Mouse (Mus musculus) cerebellum, postnatal 4 days (tissue): Measurements from ENCODE around the gene Tsc22d1.

Source experiments
- DNase-seq, 2 experiments: peaks; one replicate each; pipeline ENCODE4 v3.0.0; 2022; ENCODE audit warnings: low spot score in 2 of 2, mixed read lengths in 1 of 2

Gene Tsc22d1

DNA sequence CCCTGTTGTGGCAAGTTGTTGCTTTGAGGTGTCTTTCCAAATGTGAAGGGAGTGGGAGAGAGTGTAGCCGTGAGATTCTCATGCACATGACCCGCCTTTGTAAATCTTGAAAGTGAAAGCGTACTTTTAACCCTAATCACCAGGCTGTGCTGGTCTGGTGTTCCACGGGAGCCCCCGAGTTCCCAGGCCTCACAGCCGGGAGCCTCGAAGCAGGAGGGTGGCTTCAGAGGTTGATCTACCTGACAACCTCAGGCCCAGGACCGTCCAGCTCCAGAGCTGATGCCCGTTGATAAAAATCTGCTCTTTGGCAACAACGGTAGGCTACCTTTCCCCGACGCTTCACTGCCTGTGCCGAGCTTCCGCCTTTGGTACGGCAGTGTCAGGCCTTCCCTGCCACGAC, 72.8 kb downstream of the Tsc22d1 start:
- no peak for DNase-seq

DNA sequence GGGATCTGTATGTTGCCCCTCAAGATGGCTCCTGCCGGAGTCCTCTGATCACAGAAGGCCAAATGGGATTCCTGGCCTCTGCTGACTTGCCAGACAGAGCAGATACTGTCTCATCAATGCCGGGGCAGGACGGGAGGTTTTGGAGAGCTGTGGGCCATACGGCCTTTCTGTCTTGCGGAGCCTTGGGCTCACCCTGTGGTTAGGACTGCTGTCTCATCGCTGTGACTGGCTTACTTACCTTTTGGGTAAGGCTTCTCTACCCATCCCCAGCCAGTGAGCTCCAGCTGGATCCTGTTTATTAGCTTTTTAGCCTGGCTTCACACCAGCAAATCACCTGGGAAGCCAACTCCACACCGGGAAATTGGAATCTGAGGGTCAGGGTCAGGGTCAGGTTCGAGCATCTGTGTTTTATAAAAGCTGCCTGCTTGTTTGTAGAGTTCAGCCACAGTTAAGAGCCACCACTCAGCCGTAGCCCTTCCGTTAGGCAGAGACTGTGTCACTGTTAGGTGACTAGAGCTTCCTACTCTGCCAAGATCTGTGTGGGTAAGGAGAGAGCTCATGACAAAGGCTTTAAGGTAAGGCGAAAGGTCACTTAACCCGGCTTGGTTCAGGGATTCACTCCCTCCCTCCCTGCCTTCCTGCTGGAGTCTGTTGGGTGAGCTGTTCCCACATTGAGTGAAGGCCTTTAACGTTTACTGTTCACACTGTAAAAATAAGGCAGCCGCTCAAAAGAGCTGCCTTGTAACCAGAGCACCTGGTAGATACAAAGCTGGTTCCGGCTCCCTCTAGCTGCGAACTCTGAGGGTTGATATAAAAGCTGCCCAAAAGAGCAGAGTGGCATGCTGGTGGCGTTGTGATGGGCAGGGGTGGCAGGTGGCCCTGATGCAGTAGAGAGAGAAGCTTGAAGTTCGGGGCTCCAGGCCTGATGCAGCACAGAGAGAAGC, 73.6 kb downstream of the Tsc22d1 start:
- DNase-seq: no peak

DNA sequence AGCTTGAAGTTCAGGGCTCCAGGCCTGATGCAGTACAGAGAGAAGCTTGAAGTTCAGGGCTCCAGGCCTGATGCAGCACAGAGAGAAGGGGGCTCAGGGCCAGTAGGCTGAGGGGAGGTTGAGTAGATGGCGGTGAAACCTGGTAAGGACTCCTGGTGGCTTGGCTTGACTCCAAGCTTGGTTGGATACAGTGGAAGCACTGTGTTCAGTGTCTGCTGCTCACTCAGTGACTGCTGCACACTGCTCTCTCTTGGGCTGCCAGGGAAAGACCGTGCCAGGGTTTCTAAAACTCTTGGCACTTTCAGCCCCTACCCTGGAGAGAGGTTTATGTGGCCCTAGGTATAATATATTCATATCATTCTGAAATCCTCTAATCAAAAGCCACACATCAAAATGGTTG, 74.4 kb downstream of the Tsc22d1 start:
- DNase-seq: no peak

DNA sequence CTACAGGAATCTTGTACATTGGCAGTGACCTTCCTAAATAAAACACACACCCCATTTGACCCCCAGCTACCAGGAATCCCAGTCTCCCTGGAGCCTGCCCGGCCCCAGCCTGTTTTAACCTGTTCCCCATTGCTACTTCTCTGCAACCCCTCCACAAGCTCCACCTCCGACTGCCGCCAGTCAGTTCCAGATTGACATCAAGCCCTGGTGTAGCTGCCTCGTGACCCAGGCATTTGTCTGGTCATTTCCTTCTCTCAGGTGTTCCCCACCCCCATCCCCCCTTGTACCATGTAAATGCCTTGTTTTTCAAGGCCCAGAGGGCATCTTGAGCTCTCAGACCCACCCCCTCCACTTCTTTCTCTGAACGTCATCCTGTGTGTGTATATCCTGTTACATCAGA, 80.3 kb downstream of the Tsc22d1 start:
- no peak for DNase-seq

DNA sequence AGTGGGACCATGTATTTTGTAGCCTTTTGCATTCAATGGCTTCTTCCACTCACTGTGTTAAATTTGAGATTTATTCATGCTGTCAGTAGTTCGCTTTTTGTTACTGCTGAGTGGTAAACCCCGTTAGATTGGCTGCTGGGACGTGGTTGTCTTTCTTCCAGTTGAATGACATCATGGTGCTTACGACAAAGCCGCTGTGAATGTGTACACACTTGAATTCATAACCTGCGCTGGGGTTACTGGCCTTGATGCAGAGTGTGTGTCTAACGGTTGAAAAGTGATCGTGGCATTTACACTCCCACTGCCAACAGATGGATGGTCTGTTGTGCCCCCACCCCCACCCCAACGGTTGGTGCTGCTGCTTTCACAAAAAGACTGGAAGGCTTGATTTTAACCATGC, 82.4 kb downstream of the Tsc22d1 start:
- no peak for DNase-seq

DNA sequence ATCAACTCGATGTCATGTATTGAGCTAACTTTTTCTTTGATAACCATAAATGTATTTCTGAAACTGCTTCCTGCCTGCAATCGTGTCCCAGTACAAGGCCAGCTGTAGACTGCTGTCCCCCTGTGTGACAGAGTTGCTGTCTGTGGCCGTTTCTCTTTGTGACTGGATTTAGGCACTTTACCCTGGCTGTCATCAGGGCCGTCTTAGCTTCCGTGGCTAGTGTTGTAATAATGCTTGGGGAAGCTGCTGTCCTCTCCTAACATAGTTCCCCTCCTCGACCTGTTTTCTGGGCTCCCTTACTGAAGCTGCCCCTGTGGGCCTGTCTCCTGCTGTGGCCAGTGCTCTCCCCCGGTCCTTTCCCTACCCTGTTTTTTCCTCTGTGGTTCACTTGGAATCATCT, 83.4 kb downstream of the Tsc22d1 start:
- no peak for DNase-seq

DNA sequence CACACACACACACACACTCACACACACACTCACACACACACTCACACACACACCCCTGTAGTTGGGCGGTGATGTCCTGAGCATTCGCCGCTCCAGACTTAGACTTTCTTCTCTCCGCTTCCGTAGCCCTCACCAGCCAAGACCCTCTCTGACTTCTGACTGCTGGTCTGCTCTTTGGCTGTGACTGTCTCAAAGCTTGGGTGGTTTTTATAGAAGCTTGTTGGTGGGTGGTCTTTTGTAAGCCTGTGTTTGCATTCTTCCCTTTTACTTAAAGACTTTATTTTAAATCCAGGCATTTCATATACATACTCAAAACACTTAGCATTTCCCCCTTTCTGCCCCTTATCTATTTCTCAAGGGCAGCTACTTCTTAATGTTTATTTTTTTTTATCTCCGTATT, 84.7 kb downstream of the Tsc22d1 start:
- no peak for DNase-seq

DNA sequence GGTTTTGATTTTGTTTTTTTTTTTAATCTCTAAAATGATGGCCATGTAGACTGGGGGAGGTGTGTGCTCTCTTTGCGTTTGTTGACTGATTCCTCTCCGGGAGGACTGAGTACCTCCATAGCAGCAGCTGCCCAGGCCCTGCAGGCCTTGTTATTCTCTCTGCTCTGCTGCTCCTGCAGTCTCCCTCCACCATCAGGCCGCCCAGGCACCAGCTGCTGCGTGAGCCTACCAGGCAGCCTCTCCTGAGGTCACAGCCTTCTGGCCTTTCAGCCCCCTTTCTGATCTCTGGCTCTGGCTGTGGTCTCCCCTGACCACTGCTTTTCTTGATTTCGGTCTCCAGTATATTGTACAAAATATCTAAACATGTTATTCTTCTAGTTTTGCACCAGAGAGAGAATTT, 85.3 kb downstream of the Tsc22d1 start:
- no peak for DNase-seq

DNA sequence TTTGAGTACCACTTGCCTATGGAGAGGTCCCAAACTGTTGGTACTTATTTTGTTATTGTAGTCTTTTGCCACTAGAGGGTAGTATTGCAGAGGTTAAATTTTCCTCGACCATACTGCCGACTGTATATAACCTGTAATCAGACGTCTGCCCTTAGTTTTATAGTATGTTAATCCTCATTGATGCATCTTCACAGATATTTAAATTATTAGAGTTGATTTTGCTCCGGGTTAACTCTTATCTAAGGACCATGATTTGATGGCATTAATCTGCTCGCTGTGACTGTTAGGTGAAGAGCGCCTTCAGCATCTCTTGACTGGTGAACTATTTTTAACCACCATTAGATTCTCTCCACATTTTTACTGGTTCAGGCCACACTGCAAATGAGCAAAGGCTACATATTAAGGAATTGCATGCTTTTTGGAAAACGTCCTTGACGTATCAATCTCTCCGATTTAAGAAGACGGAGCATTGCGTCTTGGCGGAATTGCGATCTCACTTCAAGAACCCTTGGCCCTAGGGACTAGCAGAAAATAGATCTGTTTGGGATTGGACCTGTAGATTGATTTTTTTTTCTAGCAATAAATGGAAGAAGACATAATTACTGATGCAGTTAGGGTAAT, 88.6 kb downstream of the Tsc22d1 start:
- no peak for DNase-seq

DNA sequence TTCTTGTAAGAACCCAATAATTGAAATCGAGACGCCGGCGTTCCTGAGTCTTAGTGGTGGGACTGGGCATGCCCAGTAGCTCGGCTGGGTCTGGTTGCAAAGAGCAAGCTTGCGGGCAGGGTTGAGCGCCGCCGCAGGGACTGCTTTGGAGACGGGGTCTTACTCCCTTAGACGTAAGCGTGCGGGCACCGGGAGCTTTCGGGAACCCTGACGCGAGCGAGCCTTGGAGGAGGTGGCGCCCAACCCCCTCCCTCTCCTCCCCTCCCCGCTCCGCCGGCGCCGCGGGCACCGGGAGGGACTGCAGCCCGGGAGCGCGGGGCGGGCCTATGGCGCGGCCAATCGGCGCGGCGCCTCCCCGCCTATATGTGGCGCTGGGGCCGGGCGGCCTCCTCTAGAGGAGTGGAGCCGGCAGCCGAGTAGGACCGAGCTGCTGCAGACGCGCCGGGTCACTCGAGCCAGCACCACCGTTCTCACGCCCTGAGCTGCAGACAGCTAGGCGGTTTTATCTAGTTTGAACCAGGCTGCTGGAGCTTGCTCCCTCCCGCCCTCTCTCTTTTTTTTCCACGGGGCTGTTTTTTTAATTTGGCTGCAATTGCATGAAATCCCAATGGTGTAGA, 89.5 kb downstream of the Tsc22d1 start:
- DNase-seq: peak; percentile 86 to 95

DNA sequence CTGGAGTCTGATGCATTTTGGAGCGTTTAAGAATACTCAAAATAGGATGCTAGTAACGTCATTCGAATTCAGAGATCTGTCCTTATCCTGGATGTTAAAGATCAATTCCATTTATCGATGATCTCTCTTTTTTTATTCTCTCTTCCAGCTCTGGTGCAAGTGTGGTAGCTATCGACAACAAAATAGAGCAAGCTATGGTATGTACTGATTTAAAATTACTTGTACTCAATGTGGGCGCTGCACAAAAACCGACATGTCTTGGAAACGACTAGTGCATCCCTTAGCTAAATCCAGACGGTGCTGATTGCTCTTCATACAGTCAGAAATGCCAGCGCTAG, 90.3 kb downstream of the Tsc22d1 start:
- no peak for DNase-seq

DNA sequence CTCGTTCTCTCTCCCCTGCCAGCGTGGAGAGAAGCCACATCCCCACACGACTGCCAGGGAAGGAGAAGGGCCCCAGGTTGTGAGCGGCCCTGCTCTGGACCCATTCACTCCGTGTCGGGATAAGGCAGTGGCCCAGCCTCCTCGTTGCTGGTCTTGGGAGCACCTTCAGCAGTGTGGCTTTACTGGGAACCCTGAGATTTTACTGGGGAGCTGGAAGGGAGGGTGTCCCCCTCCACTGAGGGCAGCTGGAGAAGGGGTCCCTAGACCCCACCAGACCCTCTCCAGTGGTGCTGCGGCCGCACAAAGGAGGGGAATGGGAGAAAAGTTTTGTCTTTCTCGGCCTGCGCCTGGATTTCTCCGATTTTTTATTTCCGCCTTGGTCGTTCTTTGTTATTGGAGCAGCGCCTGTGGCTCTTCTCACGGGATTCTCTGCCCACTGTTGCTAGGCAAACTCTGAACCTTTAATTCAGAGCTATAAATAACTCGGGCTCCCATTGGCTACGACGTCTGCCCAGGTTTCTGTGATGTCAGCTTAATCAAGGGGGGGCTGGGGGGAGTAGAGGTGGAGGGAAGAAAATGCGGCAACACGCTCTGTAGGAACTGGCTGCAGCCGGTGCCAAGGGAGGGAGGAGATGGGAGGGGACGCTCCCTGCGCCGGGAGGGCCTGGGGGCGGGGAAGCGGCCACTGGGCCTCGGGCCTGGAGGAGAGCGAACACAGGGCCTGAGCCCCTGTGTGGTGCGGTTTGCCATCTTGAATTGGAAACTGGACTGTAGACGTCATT, 90.9 kb downstream of the Tsc22d1 start:
- peak; percentile 73 to 86 for DNase-seq

DNA sequence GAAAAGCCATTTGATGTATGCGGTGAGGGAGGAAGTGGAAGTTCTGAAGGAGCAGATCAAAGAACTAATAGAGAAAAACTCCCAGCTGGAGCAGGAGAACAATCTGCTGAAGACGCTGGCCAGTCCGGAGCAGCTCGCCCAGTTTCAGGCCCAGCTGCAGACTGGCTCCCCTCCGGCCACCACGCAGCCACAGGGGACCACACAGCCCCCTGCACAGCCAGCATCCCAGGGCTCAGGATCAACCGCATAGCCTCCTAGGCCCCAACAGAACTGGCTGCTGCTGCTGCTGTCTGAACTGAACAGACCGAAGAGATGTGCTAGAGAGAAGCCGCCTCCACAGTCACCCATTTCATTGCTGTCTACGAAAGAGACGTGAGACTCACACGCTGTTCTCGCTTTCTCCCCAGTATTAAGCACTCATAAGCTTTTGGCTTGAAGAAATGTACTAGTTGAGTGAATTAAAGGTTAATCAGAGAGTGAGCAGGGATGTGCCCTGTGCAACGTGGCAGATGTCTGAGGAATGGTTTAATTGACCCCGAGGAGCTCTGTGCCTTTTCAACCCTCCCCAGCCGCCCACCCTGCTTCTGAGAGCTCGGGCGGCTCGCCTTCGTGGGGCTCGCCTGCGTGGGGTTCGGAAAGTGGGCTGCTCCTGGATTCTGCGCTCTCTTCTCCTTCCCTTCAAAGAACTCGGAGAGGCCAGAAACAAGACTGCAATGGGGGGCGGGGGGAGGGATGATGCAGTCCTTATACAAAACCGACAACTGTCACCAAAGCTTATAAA, 91.9 kb downstream of the Tsc22d1 start:
- no peak for DNase-seq

DNA sequence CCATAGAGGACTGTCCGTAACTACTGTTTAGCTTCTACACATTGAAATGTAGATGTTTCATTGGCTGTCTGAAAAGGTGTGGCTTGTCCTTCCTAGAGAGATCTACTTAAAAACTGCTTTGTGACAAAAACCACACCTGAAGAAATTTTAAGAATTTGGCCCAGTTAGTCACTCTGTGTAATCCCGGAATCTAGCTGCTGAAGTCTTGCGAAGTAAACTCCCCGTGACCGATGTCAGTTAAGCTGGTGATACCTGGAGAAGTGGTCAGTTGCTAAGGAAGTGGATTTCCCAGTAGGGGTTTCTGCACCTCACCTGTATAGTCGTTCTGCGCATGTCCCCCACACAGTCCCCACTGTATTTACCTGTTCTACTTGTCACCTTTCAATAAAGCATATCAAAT, 92.6 kb downstream of the Tsc22d1 start:
- DNase-seq: no peak

DNA sequence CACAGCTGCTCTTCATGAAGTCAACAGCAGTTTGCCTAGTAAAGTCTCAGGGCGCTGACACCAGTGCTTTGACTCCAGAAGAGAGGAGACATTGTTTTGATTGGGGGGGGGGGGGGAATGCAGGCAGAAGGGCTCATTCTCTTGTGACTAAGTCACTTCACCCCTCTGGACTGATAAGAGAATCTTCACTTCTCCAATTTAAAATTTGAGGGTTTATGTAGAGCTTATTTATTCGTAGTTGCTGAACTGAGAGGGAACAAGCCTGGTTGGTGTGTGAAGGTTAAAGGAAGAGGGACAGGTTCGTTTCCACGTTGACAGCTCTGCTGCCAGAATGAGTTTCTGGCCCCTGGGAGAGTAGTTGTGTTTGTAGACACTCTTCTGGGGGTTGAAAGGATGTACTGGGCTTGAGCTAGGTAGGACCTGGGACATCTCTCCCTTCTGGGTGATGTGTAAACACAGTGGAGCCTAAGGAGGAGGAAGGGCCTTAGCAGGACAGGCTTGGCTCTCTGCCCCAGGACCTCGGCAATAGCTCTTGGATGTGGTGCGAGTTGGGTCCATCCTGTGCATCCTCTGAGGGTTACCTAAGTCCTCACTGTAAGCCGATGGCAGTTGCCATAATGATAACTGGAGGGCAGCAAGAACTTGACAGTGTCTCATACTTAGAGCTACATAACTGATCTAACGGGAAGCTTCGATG, 93.2 kb downstream of the Tsc22d1 start:
- no peak for DNase-seq

DNA sequence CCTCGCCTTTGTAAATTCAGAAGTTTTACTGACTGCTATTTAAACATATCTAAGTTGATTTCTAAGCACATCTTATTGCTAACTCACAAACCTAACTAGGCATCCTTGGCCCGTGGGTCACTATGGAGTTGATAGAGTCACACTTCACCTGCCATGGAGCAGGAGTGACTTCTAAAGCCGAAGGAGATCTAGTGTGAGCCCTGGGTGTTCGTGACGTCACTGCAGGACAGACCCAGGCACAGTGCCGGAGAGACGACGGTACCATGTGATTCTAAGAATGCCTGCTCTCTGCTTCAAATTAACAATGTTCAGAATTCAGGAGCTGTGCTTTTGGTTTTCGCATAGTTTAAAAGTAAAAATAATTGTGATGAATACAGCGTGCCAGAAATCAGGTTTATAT, 93.9 kb downstream of the Tsc22d1 start:
- DNase-seq: no peak

DNA sequence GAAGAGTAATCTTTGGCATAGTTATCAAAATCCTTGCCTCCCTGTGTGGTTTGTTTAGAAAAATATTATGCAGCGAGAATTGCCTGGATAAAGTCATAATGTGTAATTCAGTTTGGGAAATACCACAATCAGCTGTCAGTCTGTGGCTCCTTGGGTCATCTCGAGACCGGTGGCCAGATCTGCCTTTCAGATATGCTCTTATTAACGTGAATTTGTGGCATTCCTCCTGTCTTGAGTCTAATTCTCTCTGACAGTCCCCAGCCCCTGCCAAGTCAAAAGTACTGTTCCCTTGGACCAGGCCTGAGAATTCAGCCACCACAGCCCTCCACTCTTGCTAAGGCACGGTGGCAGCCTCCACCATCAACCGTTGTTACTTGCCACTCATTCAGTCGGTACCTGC, 97.2 kb downstream of the Tsc22d1 start:
- DNase-seq: no peak

DNA sequence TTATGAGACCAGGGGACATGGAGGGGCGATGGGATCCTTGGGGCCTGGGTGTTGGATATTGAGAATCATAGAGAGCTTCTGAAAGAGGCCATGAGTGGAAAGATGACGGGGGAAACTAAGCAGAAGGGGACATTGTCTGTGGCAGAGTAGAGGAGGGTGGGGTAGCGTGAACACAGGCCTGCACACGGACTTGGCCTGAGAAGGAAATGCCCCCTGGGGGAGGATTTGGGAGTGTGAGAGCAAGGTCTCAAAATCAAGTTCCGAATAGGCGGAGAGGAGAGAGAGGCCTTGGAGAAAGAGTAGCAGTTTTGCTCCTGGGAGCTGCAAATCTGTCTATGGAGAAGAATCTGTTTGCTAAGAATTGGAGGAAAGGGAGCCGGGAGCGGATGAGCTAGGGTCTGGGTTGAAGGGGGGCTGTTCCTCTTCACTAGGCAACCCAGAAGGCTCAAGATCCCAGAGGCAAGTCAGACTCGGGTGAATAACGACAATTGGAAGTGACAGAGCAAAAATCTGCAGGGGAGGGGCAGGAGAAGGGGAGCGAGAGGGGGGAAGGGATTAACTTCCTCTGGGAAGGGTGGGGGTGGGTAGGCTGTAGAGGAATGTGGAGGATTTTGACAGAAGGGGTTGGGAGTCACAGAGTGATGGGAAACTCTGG, 98.8 kb downstream of the Tsc22d1 start:
- DNase-seq: no peak

DNA sequence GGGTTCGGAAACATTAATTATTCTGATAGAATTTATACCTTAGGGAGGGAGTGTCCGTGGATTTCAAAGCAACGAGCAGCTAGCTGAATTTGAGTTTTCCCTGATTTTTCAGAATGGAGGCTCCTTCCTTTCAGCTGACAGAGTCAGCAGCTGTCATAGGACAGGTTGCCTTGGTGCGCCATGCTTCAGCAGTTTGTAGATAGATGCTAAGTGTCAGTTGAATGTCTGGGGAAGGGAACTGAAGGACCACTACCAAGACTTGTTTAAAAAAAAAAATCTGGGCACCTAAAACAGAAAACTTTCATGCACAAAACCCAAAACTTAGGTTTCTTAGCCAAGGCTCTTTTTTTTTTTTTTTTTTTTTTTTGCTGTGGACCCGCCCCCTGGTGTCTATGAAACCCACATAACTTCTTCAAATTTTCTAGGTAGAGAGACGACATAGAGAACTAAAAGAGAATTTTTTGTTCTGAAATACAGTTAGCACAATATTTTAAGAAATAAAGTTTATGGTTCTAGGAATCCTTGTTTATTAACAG, 99.4 kb downstream of the Tsc22d1 start:
- DNase-seq: no peak

DNA sequence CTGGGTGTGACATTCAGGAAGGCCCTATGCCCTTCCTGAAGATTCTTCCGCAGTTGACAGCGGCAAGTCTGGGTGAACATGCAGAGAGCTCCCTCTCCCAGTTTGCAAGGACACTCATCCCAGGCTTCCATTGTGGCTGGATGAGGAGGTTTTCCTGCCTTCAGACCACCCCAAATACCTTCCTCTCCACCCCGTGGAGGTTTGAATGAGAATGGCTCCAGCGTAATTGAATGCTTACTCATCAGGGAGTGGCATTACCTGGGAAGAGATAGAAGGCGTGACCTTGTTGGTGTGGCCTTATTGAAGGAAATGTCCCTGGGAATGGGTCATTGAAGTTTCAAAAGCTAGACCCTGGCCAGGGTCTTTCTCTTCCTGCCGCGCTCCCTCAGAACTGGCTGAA, 100.9 kb downstream of the Tsc22d1 start:
- DNase-seq: no peak
